8 mouse cellular contexts compared by ENCODE assay signal in genomic region chr4:99929613-99930517, GRCm38 (mm10). TPM values are rescaled to one million over a fixed set of nuclear protein-coding genes. Genes with fewer than 3 reads are reported as not detected.
A peak's percentile ranks its signal among the peaks of the same experiment; 100 is the strongest.
DNase-seq lines count a peak whose midpoint lies in the region; ATAC-seq and TF ChIP-seq lines count a peak whose summit lies in the region.

Gene Itgb3bp, minus strand, starts transcription at chr4:99929813.

- no peaks in the 10 kb centered on the region for H3K36me3 ChIP-seq in embryonic facial prominence, embryonic 15.5 days
- peaks cover 10% of the 10 kb centered on the region for H3K36me3 ChIP-seq in heart, embryonic 10.5 days
- no peaks in the 10 kb centered on the region for H3K36me3 ChIP-seq in kidney, embryonic 15.5 days
- H3K36me3 ChIP-seq in liver, adult 2 months (ENCODE audit: control insufficient read depth, insufficient read depth, low read length): peaks cover 2% of the 10 kb centered on the region; the same call in 1 of the 2 replicates
- H3K36me3 ChIP-seq in myocyte (ENCODE audit: control insufficient read depth, insufficient read depth): no peaks in the 10 kb centered on the region
- no peaks in the 10 kb centered on the region for H3K36me3 ChIP-seq in splenic B cell, adult 2 months (ENCODE audit: control insufficient read depth, insufficient read depth, low read length, poor library complexity, severe bottlenecking)

- peak within 1 kb of the TSS; percentile 80 for H3K4me2 ChIP-seq in embryonic facial prominence, embryonic 15.5 days (replicated peaks)
- H3K4me2 ChIP-seq in kidney, embryonic 15.5 days: peak within 1 kb of the TSS; percentile 94
- peak within 1 kb of the TSS; percentile 86 for H3K4me2 ChIP-seq in myocyte (ENCODE audit: low read depth)

- H3K9me3 ChIP-seq in embryonic facial prominence, embryonic 15.5 days (replicated peaks): no peaks in the 10 kb centered on the region
- no peaks in the 10 kb centered on the region for H3K9me3 ChIP-seq in heart, embryonic 10.5 days
- no peaks in the 10 kb centered on the region for H3K9me3 ChIP-seq in kidney, embryonic 15.5 days (replicated peaks)

- H3K27me3 ChIP-seq in embryonic facial prominence, embryonic 15.5 days: no peaks in the 10 kb centered on the region
- H3K27me3 ChIP-seq in heart, embryonic 10.5 days (ENCODE audit: insufficient read depth, poor library complexity, severe bottlenecking): no peaks in the 10 kb centered on the region
- H3K27me3 ChIP-seq in kidney, embryonic 15.5 days: no peaks in the 10 kb centered on the region
- no peaks in the 10 kb centered on the region for H3K27me3 ChIP-seq in liver, adult 2 months (ENCODE audit: control insufficient read depth, insufficient read depth, low read length)
- no peaks in the 10 kb centered on the region for H3K27me3 ChIP-seq in myocyte (ENCODE audit: control insufficient read depth, insufficient read depth, insufficient read length)
- H3K27me3 ChIP-seq in splenic B cell, adult 2 months (ENCODE audit: control insufficient read depth, insufficient read depth, low read length, poor library complexity, severe bottlenecking): no peaks in the 10 kb centered on the region

- 1% methylated on average over 57 of the region's 57 CpGs for WGBS in bone marrow, adult 2 months
- 1% methylated on average over 56 of the region's 57 CpGs for WGBS in embryonic facial prominence, embryonic 15.5 days
- under 1% methylated on average over 54 of the region's 57 CpGs for WGBS in heart, embryonic 10.5 days
- under 1% methylated on average over 54 of the region's 57 CpGs for WGBS in kidney, embryonic 15.5 days
- under 1% methylated on average over 56 of the region's 57 CpGs for WGBS in liver, adult 2 months

- peak within 1 kb of the TSS; percentile 91 for H3K27ac ChIP-seq in bone marrow, adult 2 months (ENCODE audit: control insufficient read depth, insufficient read depth, low read depth, low read length, poor library complexity)
- H3K27ac ChIP-seq in embryonic facial prominence, embryonic 15.5 days (replicated peaks): peak within 1 kb of the TSS; percentile 87
- peak within 1 kb of the TSS; percentile 94 for H3K27ac ChIP-seq in heart, embryonic 10.5 days
- H3K27ac ChIP-seq in kidney, embryonic 15.5 days: peak within 1 kb of the TSS; percentile 94
- H3K27ac ChIP-seq in liver, adult 2 months (replicated peaks; ENCODE audit: insufficient read depth, low read depth, low read length): peak within 1 kb of the TSS; percentile 98

- H3K9ac ChIP-seq in embryonic facial prominence, embryonic 15.5 days: peak within 1 kb of the TSS; percentile 63
- peak within 1 kb of the TSS; percentile 59 for H3K9ac ChIP-seq in kidney, embryonic 15.5 days
- peak within 1 kb of the TSS; percentile 96 for H3K9ac ChIP-seq in liver, adult 2 months (ENCODE audit: low read depth, low read length)

- no peaks in the 10 kb centered on the region for H3K4me1 ChIP-seq in bone marrow, adult 2 months (ENCODE audit: control insufficient read depth, insufficient read depth, low read length)
- peaks cover 16% of the 10 kb centered on the region for H3K4me1 ChIP-seq in embryonic facial prominence, embryonic 15.5 days
- peaks cover 47% of the 10 kb centered on the region for H3K4me1 ChIP-seq in heart, embryonic 10.5 days
- H3K4me1 ChIP-seq in kidney, embryonic 15.5 days: peaks cover 14% of the 10 kb centered on the region
- H3K4me1 ChIP-seq in liver, adult 2 months (ENCODE audit: control insufficient read depth, insufficient read depth, low read length): peaks cover 23% of the 10 kb centered on the region

- TF ChIP-seq POLR2A in bone marrow, adult 2 months (IDR thresholded peaks at IDR 0.05; ENCODE audit: borderline replicate concordance, control insufficient read depth, low read depth, low read length): peak; percentile 1; the same call in 1 of the 2 replicates
- 0 out of 2 replicates have a peak, but pooled peaks have one; percentile 5 for TF ChIP-seq POLR2A in liver, adult 2 months (IDR thresholded peaks at IDR 0.05; ENCODE audit: extremely low read depth, insufficient read depth, low read length)
- peak; percentile 56 for TF ChIP-seq POLR2A in myocyte (IDR thresholded peaks at IDR 0.05; ENCODE audit: insufficient read length, low read depth)

- peak within 1 kb of the TSS; percentile 6 for H3ac ChIP-seq in myocyte (ENCODE audit: control insufficient read depth, insufficient read length)

- DNase-seq in 416B (ENCODE audit: low read depth): peak; percentile 85
- DNase-seq in heart, embryonic 10.5 days (ENCODE audit: low spot score): peak; percentile 91
- DNase-seq in liver, adult 2 months (ENCODE audit: extremely low read depth, low read depth, low spot score): peak; percentile 99
- DNase-seq in splenic B cell, adult 2 months (ENCODE audit: low read depth, low spot score): peak; percentile 56

- ATAC-seq in embryonic facial prominence, embryonic 15.5 days (ENCODE audit: insufficient number of reproducible peaks, low FRiP score, low TSS enrichment, low read depth): peak; percentile 90
- peak; percentile 96 for ATAC-seq in kidney, embryonic 15.5 days (replicated peaks; ENCODE audit: low FRiP score)

- peak within 1 kb of the TSS; percentile 80 for H3K4me3 ChIP-seq in bone marrow, adult 2 months (replicated peaks; ENCODE audit: control insufficient read depth, low read depth, low read length)
- H3K4me3 ChIP-seq in embryonic facial prominence, embryonic 15.5 days (replicated peaks): peak within 1 kb of the TSS; percentile 59
- peak within 1 kb of the TSS; percentile 76 for H3K4me3 ChIP-seq in heart, embryonic 10.5 days
- peak within 1 kb of the TSS; percentile 70 for H3K4me3 ChIP-seq in kidney, embryonic 15.5 days (replicated peaks)
- H3K4me3 ChIP-seq in liver, adult 2 months (ENCODE audit: insufficient read depth, low read depth, low read length): peak within 1 kb of the TSS; percentile 93
- peak within 1 kb of the TSS; percentile 67 for H3K4me3 ChIP-seq in myocyte

- peaks cover 25% of the 10 kb centered on the region; the same call in 1 of the 2 replicates for H3K79me2 ChIP-seq in liver, adult 2 months (ENCODE audit: control insufficient read depth, insufficient read depth, low read length)
- peaks cover 22% of the 10 kb centered on the region for H3K79me2 ChIP-seq in myocyte (ENCODE audit: control insufficient read depth, insufficient read depth)

- TF ChIP-seq CTCF in bone marrow, adult 2 months (IDR thresholded peaks at IDR 0.05; ENCODE audit: control insufficient read depth, insufficient read depth, low read length): no peak
- no peak for TF ChIP-seq CTCF in liver, adult 2 months (IDR thresholded peaks at IDR 0.05; ENCODE audit: low read depth, low read length)

TF ChIP-seq in myocyte, 11 proteins besides CTCF, POLR2A, EP300 and RAD21:
- TF ChIP-seq MYOD1 (IDR thresholded peaks at IDR 0.05; ENCODE audit: control insufficient read depth in 1 of 3, insufficient read length in 2 of 3, low read depth in 2 of 3): peak in 1 of 3 experiments; percentile 40
- TF ChIP-seq SRF (IDR thresholded peaks at IDR 0.05; ENCODE audit: control insufficient read depth, insufficient read length, low read depth): no peak
- peak in 1 of 3 experiments; percentile 9 for TF ChIP-seq MYOG (IDR thresholded peaks at IDR 0.05; ENCODE audit: control insufficient read depth in 1 of 3, insufficient read depth in 1 of 3, insufficient read length in 2 of 3, low read depth in 2 of 3)
- peak; percentile 49; the same call in 1 of the 2 replicates for TF ChIP-seq CEBPB (IDR thresholded peaks at IDR 0.05; ENCODE audit: insufficient read depth, poor library complexity, severe bottlenecking)
- TF ChIP-seq POLR2AphosphoS2 (IDR thresholded peaks at IDR 0.05; ENCODE audit: insufficient read length, low read depth): peak; percentile 38
- TF ChIP-seq E2F4 (IDR thresholded peaks at IDR 0.05; ENCODE audit: insufficient read depth): no peak
- TF ChIP-seq USF1 (IDR thresholded peaks at IDR 0.05; ENCODE audit: low read depth): no peak

RNA-seq across cellular contexts. Expression of gene Itgb3bp, which starts in this region (rescaled TPM):
- polyA plus RNA-seq in bone marrow, adult 2 months (2011; ENCODE audit: insufficient read depth, insufficient read length, low replicate concordance, missing spikeins): 6.9 and 8.9 TPM in 2 replicates
- polyA plus RNA-seq in embryonic facial prominence, embryonic 15.5 days (2015; fragmentation: Nextera tagmentation; extraction: Ambion mirVana): 28.5 and 29.3 TPM in 2 replicates
- 37.0 and 43.8 TPM in 2 replicates for polyA plus RNA-seq in heart, embryonic 10.5 days (2016; fragmentation: Nextera tagmentation; extraction: Ambion mirVana)
- 37.8 and 45.0 TPM in 2 replicates for polyA plus RNA-seq in kidney, embryonic 15.5 days (2015; fragmentation: Nextera tagmentation; extraction: Ambion mirVana)
- total RNA-seq in liver, adult 2 months (2014; rRNA removed): 1.4 and 2.6 TPM in 2 replicates
- 0.19 and 0.26 TPM in 2 replicates for polyA plus RNA-seq in liver, adult 2 months (2012; rRNA removed)
- polyA plus RNA-seq in myocyte (2012; fragmentation: generic; extraction: Trizol): 3.8 TPM

Comparison
In these comparisons a context has a peak if more than half of its experiments do, and no peak if none do; other contexts are left out.
1. Peak in every context shown above with its lines: DNase-seq, ATAC-seq, H3K4me3 ChIP-seq and H3K27ac ChIP-seq.
2. POLR2A ChIP-seq: peak in every context shown above with its lines; median percentile 56 in myocyte; 5 in liver, adult 2 months; 1 in bone marrow, adult 2 months.